Mouse (Mus musculus) thymus, postnatal 25 days (tissue): ENCODE results near the gene Hs2st1.
A peak's percentile ranks its signal among the peaks of the same experiment; 100 is the strongest.

Experiments
- DNase-seq: peaks from one replicate; pipeline ENCODE4 v3.0.0; 2022

Gene Hs2st1

GRCm38 (mm10) chr3:144501930-144502329 lies 68.1 kb downstream of the Hs2st1 start:
- DNase-seq, result no peak

DNA sequence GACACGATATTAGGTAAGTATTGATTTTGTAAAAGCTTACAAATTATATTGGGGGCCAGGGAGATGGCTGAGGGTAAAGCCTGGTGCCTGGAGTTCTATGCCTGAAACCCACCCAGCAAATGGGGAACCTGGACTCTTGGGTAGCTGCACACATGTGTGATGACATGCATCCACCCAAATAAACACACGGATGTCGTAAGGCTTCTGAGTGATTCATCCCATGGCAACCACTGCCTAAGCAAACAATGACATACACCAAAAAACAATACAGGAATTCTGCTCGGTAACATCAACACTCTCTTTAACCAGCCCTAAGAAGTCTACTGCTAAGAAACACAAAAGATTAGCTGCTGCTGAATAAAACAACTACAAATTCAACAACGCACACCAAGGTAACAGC lies 73.2 kb downstream of the Hs2st1 start:
- no peak for DNase-seq

- no peak for DNase-seq
Observed at GRCm38 (mm10) chr3:144494838-144495237, 75.1 kb downstream of the Hs2st1 start.

DNA sequence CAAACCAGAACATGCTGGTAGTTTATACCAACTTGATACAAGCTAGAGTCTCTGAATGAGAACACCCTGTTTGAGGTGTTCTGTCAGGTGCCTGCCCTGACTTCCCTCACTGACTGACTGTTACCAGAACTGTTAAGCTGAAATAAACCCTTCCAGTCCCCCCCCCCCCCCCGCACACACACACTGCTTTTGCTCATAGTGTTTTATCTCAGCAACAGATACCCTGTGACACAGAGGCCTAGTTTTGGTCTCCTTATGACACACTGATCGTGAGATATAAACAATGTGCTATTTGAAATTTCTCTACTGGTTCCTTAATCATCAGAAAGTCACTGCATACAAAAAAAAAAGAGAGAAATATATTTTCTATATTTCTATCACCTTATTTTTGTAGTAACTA lies 81.2 kb downstream of the Hs2st1 start:
- DNase-seq, result no peak

GRCm38 (mm10) chr3:144480595-144480994 lies 89.4 kb downstream of the Hs2st1 start:
- DNase-seq, result no peak

DNA sequence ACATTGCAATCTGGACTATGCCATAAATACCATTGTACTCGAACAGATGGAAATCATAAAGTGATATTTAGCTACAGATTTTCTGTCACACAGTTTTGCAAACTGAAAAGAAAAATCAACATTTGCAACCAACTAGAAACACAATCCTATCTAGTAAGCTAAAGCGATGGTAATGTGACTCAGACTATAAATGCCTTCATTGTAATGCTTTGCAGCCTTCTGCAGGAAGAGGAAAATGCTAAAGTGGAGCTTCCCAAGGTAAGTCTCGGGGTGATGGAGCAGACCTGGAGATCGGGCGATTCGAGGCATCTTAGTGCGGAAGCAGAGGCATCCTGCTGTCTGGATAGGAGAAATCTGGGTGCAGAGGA lies 91.6 kb downstream of the Hs2st1 start:
- no peak for DNase-seq

GRCm38 (mm10) chr3:144477707-144478426 lies 92.1 kb downstream of the Hs2st1 start:
- no peak for DNase-seq

DNA sequence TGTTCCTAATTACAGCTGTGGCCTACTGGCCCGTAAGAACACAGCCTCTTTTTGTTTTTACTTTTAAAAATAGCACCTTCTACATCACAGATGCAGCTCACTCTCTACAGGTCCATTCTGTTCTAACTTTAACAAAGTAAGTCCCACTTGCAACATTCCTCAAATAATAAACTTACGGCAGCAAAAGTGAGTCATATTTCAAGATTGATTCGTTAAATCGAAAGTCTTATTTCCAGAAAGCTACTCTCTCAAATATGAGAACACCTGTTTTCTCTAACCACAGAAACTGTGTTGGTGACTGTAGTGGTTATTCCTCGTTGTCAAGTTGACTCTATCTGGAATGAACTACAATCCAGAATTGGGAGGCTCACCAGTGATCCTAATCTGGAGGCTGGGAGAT lies 94.1 kb downstream of the Hs2st1 start:
- no peak for DNase-seq

DNA sequence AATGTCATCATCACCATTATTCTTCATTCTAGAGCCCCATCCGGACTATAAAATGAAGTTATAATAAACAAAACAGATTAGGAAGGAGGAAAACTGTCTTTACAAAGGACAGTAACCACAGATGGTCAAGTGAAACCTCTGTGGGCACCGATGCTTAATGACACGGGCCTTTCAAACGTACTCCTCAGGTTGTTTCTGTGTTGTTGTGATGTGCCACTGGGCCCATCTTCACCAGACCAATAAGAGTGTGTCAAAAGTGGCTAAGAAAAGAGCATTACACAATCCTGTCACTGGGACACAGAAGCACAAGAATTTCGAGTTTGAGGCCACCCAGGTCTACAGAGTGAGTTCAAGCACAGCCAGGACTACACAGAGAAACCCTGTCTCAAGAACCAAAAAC lies 95.3 kb downstream of the Hs2st1 start:
- DNase-seq, result no peak

- DNase-seq, result no peak
Observed at GRCm38 (mm10) chr3:144471954-144472353, 98.0 kb downstream of the Hs2st1 start.

DNA sequence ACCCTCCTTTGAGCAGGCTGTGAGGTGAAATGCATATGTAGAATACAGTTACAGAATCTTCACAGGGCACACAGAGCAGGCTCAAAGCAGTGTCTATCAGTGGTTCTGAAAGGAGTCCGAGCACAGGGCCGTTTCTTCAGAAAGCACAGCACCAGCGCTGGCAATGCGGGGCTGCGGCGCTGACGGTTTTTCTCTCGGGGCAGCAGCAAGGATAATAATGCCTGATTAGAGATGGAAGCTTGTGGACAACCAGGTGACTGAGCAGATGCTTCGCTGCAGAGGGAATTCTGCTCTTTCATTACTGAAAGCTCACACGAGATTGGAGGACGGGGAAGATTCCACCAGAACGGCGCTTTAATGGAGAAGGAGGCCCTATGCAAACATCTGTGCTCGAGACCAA lies 99.1 kb downstream of the Hs2st1 start:
- DNase-seq, result no peak

DNA sequence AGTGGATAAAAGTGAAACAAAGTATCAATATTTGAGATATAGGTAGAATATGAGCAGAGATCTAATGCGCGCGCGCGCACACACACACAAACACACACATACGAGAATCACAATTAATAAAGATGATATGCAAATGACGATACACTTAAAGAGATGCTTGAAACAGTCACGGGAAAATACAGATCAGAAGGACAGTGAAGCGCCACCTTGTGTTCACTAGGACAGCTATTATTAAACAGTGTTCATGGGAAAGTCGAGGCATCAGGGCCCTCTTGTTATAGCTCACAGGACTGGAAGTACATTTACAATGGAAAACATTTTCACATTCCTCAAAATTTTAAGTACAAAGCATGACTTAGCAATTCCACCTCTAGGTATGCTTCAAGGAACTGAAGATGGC lies 102.5 kb downstream of the Hs2st1 start:
- DNase-seq, result no peak

DNA sequence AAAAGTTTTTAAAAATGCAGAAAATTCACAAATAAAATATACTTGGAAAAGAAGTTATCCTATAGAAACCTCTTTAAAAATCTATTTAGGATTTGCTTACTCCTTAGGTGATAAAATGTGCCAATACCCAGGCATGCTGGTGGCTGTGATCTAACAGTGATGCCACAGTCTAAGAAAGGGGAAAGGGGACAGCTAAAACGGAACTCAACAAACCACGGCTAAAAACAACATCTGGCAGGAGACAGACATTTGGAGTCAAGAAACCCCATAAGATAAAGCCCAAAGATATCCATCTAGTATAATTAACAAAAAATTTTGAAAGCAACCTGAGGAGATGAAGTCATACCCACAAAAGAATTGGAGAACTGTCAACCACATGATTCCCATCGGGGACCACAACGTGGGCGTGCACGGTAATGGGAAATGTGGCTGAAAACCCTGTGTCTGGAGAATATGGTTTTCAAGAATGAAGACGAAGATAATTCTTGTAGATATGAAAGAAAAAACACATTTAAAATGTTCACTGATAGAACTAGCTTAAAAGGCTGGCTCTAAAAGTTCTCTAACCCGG lies 103.8 kb downstream of the Hs2st1 start:
- DNase-seq, result no peak

DNA sequence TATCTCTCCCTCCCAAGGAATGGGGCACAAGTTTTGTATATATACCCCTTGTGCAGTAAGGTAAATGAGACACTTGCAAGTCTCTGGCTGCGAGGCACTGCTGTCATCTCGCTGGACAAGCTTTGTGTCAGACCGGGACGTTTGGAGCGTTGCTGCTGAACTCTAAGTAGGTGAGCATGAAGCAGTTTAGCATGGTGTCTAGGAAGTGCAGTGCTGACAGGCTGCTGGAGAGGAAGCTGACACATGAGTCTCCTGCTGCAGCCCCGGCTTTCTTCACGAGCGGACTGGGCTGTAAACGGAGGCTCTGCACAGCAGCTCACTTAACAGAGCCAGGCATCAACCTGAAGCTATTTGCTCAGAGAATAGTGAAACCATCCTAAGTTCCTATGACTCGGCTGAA lies 107.3 kb downstream of the Hs2st1 start:
- DNase-seq, result no peak

- no peak for DNase-seq
Observed at GRCm38 (mm10) chr3:144460183-144460788, 109.7 kb downstream of the Hs2st1 start.

DNA sequence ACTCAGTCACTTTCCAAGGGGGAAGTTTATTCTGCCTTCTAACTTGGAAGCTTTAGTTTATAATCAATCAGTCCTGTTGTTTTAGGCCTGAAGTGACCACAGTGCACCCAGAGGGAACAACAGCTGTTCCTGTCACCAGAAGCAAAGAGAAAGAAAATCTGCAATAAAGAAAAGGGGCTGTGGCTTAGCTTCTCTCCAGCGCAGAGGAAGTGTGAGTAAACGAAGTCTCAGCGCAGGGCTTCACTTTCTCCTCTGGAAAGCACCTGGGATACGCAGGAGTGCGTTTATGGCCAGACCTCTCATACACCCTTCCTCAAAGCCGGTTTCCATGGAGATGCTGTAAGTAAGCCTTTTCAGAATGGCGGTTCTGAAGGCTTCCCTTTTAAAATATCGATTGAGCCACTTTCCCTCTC lies 110.7 kb downstream of the Hs2st1 start:
- DNase-seq, result no peak

DNA sequence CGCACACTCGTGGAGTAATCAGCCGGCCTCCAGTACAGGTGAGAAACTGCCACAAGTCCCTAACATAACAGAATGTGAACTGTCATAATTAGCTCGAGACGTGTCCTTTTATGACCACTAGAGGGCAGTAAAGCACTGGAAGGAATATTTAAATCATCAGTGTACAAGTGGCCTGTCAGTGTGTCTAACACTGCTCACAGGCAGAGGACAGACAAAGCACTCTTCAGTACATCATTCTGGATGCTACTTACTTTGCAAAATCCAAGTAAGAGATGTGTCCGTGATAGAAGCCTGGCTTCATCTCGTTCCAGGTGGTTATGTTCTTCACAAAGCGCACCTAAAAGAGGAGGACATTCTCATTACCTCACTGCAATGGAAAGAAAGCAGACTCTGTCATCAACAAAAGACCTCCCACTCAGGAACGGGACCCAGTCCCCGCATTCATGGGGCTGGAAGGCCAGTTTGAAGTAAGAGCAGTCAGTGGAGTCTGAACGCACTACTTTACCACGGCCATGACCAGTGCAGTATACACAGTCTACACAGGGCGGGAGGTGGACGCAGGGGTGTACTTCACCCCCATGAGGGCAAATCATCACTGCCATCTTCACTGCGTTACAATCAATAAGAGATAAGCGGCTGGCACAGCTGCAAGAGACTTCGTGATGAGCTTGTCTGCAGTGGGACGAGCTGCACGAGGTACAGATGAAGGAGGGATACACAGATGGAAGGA lies 116.1 kb downstream of the Hs2st1 start:
- peak; percentile 29 for DNase-seq

DNA sequence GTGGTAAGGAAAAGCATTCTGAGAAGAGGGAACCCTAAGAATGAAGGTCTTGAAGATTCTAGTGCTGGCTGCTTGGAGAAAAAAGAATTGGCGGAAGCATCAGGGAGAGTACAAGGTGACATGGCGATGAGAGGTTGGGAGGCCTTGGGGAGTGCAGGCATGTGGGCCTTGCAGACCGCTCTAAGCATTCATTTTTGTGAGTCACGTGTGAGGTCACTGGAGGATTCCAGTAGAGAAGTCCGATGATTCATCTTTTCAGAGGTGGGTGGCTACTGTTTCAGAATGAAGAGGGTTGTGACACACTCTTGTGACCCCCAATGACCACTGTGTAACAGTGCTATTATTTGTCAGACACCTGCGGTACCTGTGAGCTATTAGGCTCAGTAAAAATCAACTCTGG lies 121.0 kb downstream of the Hs2st1 start:
- DNase-seq, result no peak

DNA sequence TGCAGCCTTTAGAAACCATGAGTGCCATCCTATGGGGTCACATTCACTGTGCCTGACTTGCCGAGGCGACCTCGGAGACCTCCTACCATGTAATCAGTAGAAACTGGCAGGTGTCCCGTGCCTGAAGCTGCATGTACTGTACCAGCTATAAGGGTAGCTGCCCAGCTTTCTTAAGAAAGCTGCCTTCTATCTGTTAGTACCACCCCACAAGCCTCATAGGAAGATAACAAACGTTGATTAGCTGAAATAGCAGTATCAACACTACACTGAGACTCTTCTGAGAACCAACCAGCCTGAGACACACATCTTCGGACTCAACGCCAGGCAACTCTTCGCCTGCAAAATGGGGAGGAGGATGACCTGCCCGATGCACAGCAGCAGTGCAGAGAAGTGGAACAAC lies 122.1 kb downstream of the Hs2st1 start:
- no peak for DNase-seq

- DNase-seq, result no peak
Observed at GRCm38 (mm10) chr3:144446081-144446634, 123.8 kb downstream of the Hs2st1 start.

- no peak for DNase-seq
Observed at GRCm38 (mm10) chr3:144437871-144438398, 132.0 kb downstream of the Hs2st1 start.

DNA sequence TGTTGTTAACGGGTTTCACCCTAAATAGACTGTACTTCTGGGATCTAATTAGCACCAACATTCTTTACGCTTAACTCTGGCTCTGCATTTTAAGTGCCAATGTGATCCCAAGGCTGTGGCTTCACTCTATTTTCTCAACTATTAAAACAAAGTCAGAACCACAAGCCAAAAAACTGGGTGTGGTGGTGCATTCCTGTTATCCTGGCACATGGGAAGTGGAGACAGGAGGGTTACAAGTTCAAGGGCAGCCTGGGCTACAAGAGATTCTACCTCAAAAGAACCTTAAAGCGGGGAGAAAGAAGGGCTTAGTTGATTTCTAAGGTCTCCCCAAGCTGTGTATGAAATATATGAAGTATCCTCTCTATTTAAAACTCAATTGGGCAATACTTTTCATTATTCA lies 133.9 kb downstream of the Hs2st1 start:
- DNase-seq, result no peak

DNA sequence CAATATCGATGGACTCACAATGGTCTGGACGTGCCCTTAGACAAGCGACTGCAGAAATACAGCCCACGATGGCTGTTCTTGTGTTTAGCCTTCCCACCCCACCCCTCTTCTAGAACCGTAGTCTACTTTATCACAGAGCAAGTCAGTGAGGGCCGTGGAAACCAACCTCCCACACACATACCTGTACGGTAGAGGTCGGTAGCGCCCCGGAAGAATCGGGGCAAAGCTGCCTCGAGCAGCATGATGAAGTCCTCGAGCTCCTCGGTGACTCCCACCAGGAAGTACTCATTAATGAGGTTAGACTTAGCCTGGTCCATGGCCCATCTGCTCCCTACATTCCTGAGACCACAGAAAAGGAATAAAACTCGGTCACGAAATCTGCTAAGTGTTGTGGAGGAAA lies 134.7 kb downstream of the Hs2st1 start:
- no peak for DNase-seq
